Mouse (Mus musculus) c-Kit-positive CD71-negative TER-119-negative erythroid progenitor cells, embryonic 14.5 days (primary cell): Measurements from ENCODE around the gene Tmem201.
A peak's percentile ranks its signal among the peaks of the same experiment; 100 is the strongest.
"Not testable (repeated sequence)": the region's sequence is repeated elsewhere in the genome, so short reads cannot be mapped to it uniquely, and the experiment has no call there.

ENCODE experiments used
- DNase-seq: peaks from one replicate; pipeline ENCODE4 v3.0.0-alpha.2; 2013; ENCODE audit warnings: low read depth

Gene Tmem201

GRCm38 (mm10) chr4:149737383-149738324 lies at the start of gene Tmem201:
TSS of gene Tmem201 (minus strand) at chr4:149738044.
- DNase-seq, result peak; percentile 88

- no peak for DNase-seq
These were observed 47.1 kb upstream of the Tmem201 start for GRCm38 (mm10) chr4:149784901-149785300.

- DNase-seq, result no peak
These were observed 46.5 kb upstream of the Tmem201 start for GRCm38 (mm10) chr4:149784371-149784770.

- no peak for DNase-seq
These were observed 45.1 kb upstream of the Tmem201 start for GRCm38 (mm10) chr4:149782975-149783374.

- DNase-seq, result peak; percentile 94
These were observed 42.9 kb upstream of the Tmem201 start for GRCm38 (mm10) chr4:149780565-149781356.

- DNase-seq, result no peak
These were observed 42.1 kb upstream of the Tmem201 start for GRCm38 (mm10) chr4:149779966-149780365.

- no peak for DNase-seq
These were observed 39.3 kb upstream of the Tmem201 start for GRCm38 (mm10) chr4:149777126-149777525.

GRCm38 (mm10) chr4:149775760-149776362 lies 38.0 kb upstream of the Tmem201 start:
- no peak for DNase-seq

- DNase-seq, result no peak
These were observed 37.5 kb upstream of the Tmem201 start for GRCm38 (mm10) chr4:149775330-149775729.

GRCm38 (mm10) chr4:149774094-149774470 lies 36.2 kb upstream of the Tmem201 start, which contains the start of gene Slc25a33:
TSS of gene Slc25a33 (minus strand) at chr4:149774277.
- peak; percentile 79 for DNase-seq

- no peak for DNase-seq
These were observed 35.7 kb upstream of the Tmem201 start for GRCm38 (mm10) chr4:149773408-149774093.

- DNase-seq, result no peak
These were observed 34.5 kb upstream of the Tmem201 start for GRCm38 (mm10) chr4:149772394-149772793.

GRCm38 (mm10) chr4:149765201-149765600 lies 27.4 kb upstream of the Tmem201 start:
- no peak for DNase-seq

GRCm38 (mm10) chr4:149763335-149763734 lies 25.5 kb upstream of the Tmem201 start:
- no peak for DNase-seq

- DNase-seq, result no peak
These were observed 21.7 kb upstream of the Tmem201 start for GRCm38 (mm10) chr4:149759517-149759916.

- no peak for DNase-seq
These were observed 20.6 kb upstream of the Tmem201 start for GRCm38 (mm10) chr4:149758423-149758822.

- not testable (repeated sequence) for DNase-seq
These were observed 18.7 kb upstream of the Tmem201 start for GRCm38 (mm10) chr4:149756546-149756945.

- DNase-seq, result no peak
These were observed 15.0 kb upstream of the Tmem201 start for GRCm38 (mm10) chr4:149752836-149753235.

- no peak for DNase-seq
These were observed 14.4 kb upstream of the Tmem201 start for GRCm38 (mm10) chr4:149752124-149752799.

- DNase-seq, result no peak
These were observed 12.8 kb upstream of the Tmem201 start for GRCm38 (mm10) chr4:149750671-149751070.

- DNase-seq, result not testable (repeated sequence)
These were observed 11.8 kb upstream of the Tmem201 start for GRCm38 (mm10) chr4:149749663-149750015.
